Mouse (Mus musculus): Measurements from ENCODE around the gene Sdk2. TPM values are rescaled to one million over a fixed set of nuclear protein-coding genes. Genes with fewer than 3 reads are reported as not detected.

The Sdk2 gene
- total RNA-seq, 4 experiments from 2014 or later = 0.19 to 0.58 (median 0.48) TPM

GRCm38 (mm10) chr11:113747056-113747455, 319.8 kb downstream of the Sdk2 start:
- no peak for DNase-seq (ENCODE audit: low spot score in 2 of 2)

- no peak for DNase-seq (ENCODE audit: low spot score in 2 of 2)
These were observed 320.9 kb downstream of the Sdk2 start for GRCm38 (mm10) chr11:113745961-113746360.

GRCm38 (mm10) chr11:113742998-113743397, 323.8 kb downstream of the Sdk2 start:
- no peak for DNase-seq (ENCODE audit: low spot score in 2 of 2)

GRCm38 (mm10) chr11:113740100-113740499, 326.7 kb downstream of the Sdk2 start:
- DNase-seq (ENCODE audit: low spot score in 2 of 2) = no peak

- no peak for DNase-seq (ENCODE audit: low spot score in 2 of 2)
These were observed 327.6 kb downstream of the Sdk2 start for GRCm38 (mm10) chr11:113739213-113739612.

- DNase-seq (ENCODE audit: low spot score in 2 of 2) = no peak
These were observed 328.9 kb downstream of the Sdk2 start for GRCm38 (mm10) chr11:113737912-113738311.

GRCm38 (mm10) chr11:113737553-113737854, 329.3 kb downstream of the Sdk2 start:
- DNase-seq (ENCODE audit: low spot score in 2 of 2) = no peak

GRCm38 (mm10) chr11:113736848-113737552, 329.8 kb downstream of the Sdk2 start:
- DNase-seq (ENCODE audit: low spot score in 2 of 2) = no peak

GRCm38 (mm10) chr11:113735151-113735550, 331.7 kb downstream of the Sdk2 start:
- no peak for DNase-seq (ENCODE audit: low spot score in 2 of 2)

- DNase-seq (ENCODE audit: low spot score in 2 of 2) = no peak
These were observed 333.0 kb downstream of the Sdk2 start for GRCm38 (mm10) chr11:113733631-113734364.

GRCm38 (mm10) chr11:113731945-113732612, 334.8 kb downstream of the Sdk2 start:
- no peak for DNase-seq (ENCODE audit: low spot score in 2 of 2)

GRCm38 (mm10) chr11:113730879-113731278, 336.0 kb downstream of the Sdk2 start:
- no peak for DNase-seq (ENCODE audit: low spot score in 2 of 2)

- no peak for DNase-seq (ENCODE audit: low spot score in 2 of 2)
These were observed 336.9 kb downstream of the Sdk2 start for GRCm38 (mm10) chr11:113729917-113730316.

- no peak for DNase-seq (ENCODE audit: low spot score in 2 of 2)
These were observed 337.6 kb downstream of the Sdk2 start for GRCm38 (mm10) chr11:113729239-113729638.

GRCm38 (mm10) chr11:113727992-113728391, 338.9 kb downstream of the Sdk2 start:
- no peak for DNase-seq (ENCODE audit: low spot score in 2 of 2)

GRCm38 (mm10) chr11:113726994-113727888, 339.6 kb downstream of the Sdk2 start:
- no peak for DNase-seq (ENCODE audit: low spot score in 2 of 2)
